Mouse (Mus musculus) cerebellum, adult 11-12 months (tissue): ENCODE measurements around the gene Ubxn2a.
A peak's percentile ranks its signal among the peaks of the same experiment; 100 is the strongest.

Source experiments
- DNase-seq: peaks from one replicate; pipeline ENCODE4 v3.0.0; 2022

Ubxn2a gene

DNA sequence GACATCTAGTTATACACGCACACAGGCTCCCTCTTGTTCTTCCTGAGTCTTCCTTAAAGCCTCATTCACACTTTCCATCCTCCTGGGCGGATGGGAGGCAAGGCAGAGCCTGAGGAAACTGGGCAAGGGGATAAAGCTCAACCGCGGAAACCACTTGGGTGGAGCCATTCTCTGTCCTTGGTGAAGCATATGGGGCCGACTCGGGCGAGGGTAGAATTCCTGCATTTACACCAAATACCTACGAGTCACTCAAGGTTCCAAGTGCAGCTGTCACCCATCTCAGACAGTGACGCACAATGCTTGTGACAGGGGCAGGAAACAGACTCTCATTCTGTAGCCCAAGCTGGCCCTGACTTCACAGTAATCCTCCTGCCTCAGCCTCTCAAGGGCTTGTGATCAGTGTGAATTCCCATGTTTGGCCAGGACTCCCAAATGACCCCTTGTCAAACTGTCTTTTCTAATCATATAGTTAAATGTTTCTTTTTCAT is 29.2 kb downstream of the Ubxn2a start:
- DNase-seq, result no peak

GRCm38 (mm10) chr12:4875623-4876022 is 31.9 kb downstream of the Ubxn2a start:
- no peak for DNase-seq

DNA sequence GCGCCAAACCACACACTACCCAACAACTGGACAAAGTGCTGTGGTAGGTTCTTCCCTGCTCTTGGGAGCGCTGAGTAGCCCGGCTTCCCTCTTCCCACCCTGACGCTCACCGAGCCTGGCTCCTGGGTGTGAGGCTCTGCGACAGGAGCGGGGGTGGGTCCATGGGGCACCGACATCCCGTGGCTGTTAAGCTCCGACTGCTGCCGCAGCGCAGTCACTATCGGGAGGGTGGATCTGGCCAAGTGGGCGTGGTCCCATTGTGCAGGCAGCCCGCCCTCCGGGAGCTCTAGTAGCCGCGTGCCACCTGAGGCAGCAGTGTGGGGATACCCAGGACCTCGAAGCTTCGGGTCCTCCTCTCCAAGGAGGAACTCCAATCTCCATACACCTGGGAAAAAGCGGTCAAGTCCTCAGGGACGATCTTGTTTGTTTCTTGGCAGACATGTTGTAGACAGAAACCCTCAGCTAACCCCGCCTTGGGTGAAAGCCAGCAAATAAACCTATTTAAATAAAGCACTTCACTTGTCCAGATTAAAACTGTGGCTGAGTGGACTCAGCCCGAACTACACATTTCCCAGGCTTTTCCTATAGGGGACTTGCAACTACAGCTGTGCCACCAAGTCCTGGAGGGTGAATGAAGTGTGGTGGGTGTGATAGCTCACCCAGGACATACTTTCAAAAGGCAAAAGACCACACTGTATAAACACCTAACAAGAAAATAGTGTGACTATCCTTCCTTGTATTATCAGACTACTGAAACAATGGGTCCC is 33.2 kb downstream of the Ubxn2a start, which contains the start of gene Mfsd2b:
Gene Mfsd2b, minus strand, starts transcription at position 199 of the 767 bp plus-strand sequence.
- DNase-seq, result peak; percentile 25

GRCm38 (mm10) chr12:4873531-4873930 is 34.0 kb downstream of the Ubxn2a start:
- no peak for DNase-seq

DNA sequence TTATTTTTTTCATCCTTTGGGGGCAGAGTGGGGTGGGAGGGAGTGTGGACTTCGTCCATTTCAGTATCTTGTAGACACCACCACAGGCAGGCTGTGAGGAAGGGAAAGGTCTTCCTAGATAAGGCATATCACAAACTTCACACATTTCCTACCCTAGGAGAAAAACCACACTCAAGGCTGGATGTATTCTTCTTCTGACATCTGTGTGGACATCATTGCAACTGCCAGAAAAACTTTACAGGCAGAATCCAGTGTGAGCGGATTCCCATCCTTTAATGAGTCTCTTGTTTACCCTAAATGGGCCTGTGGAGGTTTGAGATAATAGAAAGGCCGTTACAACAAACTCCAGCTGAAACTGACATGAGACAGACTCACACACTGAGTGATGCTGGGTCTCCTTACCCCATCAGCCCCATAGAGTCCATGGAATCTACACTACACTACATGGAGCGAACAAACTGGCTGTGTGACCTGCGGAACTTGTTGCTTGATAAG is 34.5 kb downstream of the Ubxn2a start:
- DNase-seq, result no peak

DNA sequence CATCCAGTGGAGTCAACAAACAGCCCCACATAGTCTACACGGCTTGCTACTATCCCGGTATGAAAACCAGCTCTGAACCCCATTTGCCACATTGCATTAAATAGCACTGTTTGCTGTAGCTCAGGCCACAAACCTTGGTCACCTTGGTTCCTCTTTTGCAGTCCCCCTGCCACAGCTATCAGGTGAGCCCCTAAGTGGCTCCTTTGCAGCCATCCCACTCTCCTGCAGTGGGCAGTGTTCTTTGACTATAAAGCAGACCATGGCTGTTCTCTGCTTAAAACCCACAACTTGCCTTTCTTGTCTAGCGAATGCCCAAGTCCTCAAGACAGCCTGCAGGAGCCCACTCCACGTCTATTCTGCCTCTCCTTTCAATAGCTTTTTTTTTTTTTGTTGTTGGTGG is 35.2 kb downstream of the Ubxn2a start:
- DNase-seq, result no peak

DNA sequence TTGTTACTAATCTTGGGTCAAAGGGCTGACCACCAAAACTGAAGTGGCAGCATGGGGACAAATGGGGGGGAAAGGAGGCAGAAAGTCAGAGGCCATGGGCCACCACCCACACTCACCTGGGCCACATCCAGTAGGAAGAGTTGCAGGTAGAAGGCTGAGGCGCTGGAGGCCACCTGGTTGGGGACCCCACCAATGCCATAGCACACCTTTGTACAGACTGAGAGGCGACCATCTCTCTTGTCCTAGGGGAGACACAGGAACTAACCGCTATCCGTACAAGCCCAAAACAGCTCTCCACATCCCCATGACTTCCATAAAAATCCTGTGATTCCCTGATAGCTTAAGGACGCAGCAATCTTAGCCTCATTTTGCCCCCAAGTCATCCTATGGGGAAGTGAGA is 36.2 kb downstream of the Ubxn2a start:
- no peak for DNase-seq

DNA sequence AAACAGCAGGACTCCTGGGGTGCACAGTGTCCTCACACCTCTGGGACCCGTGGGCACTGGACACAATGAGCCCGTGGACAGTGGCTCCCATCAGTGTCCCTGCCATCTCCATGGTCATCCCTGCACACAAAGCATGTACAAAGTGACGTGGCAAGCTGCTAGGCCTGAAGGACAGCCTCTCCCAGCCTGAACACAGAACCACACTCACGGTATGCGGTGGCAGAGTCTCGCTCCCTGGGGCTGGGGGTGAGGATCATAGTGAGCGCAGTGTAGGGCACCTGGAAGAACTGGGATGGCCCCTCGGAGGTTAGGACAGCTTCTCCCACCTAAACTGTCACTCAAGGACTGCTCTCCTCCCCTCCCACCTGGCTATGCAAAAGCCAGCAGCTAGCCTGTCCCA is 38.6 kb downstream of the Ubxn2a start:
- DNase-seq, result no peak

- no peak for DNase-seq
These were observed 43.2 kb downstream of the Ubxn2a start for GRCm38 (mm10) chr12:4864338-4864690.

DNA sequence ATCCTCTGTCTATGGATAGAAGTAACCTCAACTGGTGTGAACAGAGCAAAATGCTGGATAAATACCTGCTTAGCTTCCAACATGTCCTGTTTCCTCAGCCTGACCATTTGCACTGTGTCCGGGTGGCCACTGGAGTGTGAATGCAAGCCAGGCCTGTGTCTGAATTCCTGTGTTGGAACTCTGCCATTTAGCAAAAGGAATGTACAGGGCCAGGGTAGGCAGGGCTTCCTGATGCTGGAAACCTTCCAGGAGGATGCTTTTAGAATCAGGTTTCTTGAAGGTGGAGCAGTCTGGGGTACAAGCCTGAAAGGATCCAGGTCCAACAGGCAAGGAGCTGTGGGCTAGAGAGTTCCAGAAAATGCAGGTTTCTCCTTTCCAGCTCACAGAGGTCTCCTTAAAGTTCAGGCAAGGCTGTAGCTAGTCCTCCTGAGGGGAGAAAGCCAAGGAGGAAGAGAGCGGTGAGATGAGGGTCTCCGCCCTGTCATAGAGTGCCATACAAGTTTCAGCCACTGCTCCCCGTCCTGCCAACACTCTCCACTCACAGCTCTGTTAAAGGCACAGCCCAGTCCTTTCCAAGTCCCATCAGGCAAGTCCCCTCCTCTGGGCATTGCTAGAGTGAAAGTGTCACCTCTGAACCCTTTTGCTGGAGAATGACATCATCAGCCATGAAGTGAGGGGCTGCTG is 43.7 kb downstream of the Ubxn2a start:
- peak; percentile 46 for DNase-seq

DNA sequence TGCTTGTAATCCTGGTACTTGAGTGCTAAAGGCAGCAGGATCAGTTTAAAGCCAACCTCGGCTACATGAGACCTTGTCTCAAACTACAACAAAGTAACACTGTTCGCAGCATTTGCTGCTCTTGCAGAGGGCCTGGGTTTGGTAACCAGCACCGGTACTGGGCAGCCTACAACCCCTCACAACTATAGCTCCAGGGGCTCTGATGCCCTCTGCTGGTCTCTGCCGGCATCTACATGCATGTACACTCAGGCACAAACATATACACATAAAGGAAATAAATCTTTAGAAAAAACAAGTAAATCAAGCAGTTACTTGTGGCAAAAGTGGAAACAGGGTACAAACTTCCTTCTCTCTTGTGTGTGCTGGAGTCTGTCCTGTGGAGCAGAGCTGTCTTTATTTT is 44.8 kb downstream of the Ubxn2a start:
- DNase-seq, result no peak

DNA sequence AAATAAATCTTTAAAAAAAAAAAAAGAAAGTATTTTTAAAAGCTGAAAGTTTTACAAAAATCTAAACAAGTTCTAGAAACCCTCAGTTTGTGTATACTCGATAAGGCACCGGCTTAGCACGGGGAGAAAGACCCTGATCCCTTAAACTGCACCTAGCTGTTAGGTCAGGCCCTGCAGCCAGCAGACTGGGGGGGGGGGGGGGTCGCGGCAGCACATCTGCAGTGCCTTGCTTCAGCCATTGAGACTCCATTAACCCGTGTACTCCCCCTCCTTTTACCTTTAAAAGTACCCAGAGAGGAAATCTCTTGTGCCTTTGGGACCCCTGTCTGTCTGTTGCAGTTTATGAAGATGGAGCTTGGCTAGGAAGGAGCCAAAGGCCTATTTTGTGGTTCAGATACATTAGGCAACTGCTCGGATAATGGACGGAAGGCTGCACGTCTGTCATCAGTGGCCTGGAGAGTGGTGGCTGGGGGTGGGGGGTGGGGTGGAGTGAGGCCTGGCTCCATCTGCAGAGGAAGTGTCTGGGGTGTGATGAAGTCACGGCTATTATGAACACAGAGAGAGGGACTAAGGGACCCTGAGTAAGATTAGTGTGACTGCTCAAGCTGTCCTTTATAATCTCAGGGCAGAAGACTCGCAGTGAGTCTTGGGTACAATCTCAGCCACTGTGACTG is 48.1 kb downstream of the Ubxn2a start:
- no peak for DNase-seq

DNA sequence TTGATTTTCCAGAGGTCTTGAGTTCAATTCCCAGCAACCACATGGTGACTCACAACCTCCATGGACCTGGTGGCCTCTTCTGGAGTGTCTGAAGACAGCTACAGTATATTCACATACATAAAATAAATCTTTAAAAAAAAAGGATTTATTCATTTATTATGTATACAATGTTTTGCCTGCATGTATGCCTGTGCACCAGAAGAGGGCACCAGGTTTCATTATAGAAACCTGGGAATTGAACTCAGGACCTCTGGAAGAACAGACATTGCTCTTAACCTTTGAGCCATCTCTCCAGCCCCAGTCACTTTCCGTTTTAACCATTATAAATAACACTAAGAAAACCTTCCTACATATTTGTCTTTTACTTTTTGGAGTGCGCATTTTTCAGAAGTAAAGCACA is 50.7 kb downstream of the Ubxn2a start:
- DNase-seq, result no peak

GRCm38 (mm10) chr12:4856160-4856559 is 51.3 kb downstream of the Ubxn2a start:
- no peak for DNase-seq

DNA sequence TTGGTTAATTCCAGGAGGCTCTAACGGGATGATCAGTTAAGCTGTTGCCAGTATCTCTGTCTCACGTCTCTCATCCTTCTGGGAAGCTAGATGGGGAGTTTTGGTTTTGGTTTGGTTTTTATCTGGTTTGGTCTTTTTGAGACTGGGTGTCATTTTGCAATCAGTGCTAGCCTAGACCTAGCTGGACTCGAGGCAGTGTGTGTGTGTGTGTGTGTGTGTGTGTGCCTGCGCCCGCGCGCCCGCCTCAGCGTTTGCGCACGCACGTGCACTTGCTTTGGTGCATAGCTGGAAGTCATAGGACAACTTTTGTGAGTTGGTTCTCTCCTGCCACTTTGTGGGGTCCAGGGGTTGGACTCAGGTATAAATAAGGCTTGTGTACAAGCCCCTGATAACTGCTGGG is 63.8 kb downstream of the Ubxn2a start:
- DNase-seq, result peak; percentile 35

GRCm38 (mm10) chr12:4842890-4843597 is 64.5 kb downstream of the Ubxn2a start, which contains the start of gene Wdcp:
Wdcp (plus strand) TSS chr12:4843303.
- peak; percentile 93 for DNase-seq

DNA sequence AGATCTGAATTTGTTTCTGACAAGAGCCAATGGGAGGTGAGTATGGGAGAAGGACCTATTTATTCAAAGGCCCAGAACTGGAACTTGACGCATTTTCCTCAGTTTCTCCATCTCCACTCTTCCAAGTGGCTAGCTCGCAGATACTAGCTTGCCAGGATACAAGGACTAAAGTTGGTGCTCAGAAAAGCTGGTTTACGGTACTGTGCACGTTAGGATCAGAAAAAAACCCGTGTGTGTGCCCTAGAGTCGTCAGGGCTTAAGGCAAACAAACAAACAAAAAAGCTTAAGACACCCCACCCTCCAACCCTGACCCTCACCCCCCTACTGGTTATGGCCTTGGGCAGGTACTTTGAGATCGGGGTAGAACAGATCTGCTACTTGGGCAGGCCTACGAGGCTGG is 65.0 kb downstream of the Ubxn2a start:
- DNase-seq, result peak; percentile 38

GRCm38 (mm10) chr12:4841392-4841887 is 66.1 kb downstream of the Ubxn2a start, which contains the start of gene Fkbp1b:
Fkbp1b (minus strand) TSS chr12:4841591.
- peak; percentile 76 for DNase-seq

- peak; percentile 59 for DNase-seq
These were observed 66.8 kb downstream of the Ubxn2a start for GRCm38 (mm10) chr12:4840741-4841140.

GRCm38 (mm10) chr12:4840010-4840409 is 67.5 kb downstream of the Ubxn2a start:
- no peak for DNase-seq

- DNase-seq, result no peak
These were observed 70.5 kb downstream of the Ubxn2a start for GRCm38 (mm10) chr12:4836959-4837358.
